Mouse (Mus musculus): ENCODE data around the gene Plxnd1.

GRCm38 (mm10) chr6:115955169-115955568, 39.6 kb downstream of the Plxnd1 start:
- TF ChIP-seq CTCF (conservative IDR thresholded peaks at IDR 0.05; ENCODE audit: insufficient read depth, insufficient read length, low read depth, low read length) = no peak
- TF ChIP-seq POLR2A (IDR thresholded peaks at IDR 0.05; ENCODE audit: low read depth, low read length) = no peak
